Mouse (Mus musculus) retina, postnatal 7 days (tissue): ENCODE measurements around the gene Ccdc43.
"Not testable (repeated sequence)": the region's sequence is repeated elsewhere in the genome, so short reads cannot be mapped to it uniquely, and the experiment has no call there.

Experiments used
- DNase-seq: peaks from one replicate; pipeline ENCODE4 v3.0.0-alpha.2; 2012; ENCODE audit warnings: low read depth, low spot score

The Ccdc43 gene

DNA sequence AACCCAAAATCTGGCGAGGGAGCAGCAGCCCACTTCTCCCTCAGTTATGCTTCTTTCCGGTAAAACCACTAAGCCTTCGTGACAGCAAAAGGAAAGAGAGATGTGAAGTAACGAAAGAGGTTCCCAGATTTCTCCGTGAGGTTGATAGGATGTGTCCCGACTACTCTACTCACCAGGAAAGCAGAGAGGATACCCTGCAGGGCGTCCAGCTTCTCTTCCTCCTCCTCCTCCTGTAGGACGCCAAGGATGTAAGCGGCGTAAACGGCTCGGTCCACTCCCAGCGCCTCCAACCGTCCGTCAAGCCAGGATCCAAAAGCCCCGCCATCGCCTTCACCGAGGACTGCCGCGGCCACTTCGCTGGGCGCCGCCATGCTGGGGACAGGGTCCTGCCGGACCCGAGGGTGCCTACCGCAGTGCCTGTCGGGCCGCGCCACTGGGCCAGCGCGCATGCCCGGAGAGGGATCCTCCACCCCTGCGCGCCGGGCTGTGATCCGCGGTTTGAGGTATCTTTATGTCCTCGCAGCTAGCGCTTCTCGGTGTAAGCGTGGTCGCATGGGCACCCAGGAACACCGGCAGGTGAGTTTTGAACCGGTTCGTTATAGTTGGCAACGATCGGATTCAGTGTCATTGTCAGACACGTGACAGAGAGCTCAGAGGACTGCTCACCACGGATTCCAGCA is at the start of gene Ccdc43:
Gene Ccdc43, minus strand, starts transcription at position 445 of the 680 bp plus-strand sequence.
- DNase-seq = peak; percentile 81

DNA sequence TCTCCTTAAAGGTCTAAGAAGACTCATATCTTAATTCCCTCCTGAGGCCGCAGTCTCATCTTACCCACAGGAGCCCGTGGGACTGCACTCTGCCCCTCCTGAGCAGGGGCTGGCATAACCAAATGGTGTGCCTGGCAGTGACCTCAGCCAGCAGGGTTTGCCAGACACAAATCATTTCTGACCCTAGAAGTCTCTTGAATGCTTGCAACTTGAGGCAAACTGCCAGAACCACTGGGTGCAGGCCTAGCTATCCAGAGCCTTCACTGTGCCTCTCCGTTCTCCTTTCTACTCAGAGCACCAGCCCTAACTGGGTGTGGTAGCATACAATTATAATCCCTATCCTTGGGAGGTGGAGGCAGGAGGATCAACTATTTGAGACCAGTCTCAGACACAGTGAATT is 47.2 kb upstream of the Ccdc43 start:
- DNase-seq = no peak

DNA sequence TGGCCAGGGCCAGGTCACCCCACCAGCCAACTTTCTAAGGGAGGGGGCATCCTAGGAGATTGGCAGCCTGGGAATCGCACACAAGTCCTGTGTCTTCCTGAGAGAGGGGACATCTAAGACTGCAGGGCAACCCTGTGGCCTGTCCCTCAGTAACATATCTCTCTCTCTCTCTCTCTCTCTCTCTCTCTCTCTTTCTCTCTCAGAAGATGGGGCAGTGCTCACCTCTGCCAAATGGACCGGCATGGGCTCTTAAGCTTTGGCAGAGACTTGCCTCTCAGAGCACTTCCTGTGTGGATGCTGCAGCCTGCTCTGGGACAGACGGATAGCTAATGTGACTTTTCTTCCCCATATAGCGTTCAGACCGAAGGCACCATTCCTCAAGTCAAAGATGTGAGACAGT is 45.3 kb upstream of the Ccdc43 start:
- DNase-seq = no peak

DNA sequence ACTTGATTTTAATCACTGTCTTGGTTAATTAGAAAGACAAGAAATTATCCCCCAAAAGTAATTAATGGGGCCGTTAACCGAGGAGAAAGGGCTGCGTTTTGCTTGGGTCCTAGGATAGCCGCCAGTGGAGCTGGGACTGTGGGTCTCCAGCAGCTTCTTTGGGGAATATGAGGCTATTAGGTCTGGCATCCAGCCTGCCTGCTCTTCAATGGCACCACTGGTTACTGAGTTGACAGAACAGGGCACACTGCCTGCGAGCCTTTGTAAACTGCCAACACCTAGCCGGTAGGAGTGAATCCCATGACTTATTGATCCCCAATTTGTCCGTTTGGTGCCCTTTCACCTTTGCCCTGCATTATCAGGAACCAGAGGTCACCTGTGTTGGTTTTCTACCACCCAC is 44.5 kb upstream of the Ccdc43 start:
- DNase-seq = no peak

DNA sequence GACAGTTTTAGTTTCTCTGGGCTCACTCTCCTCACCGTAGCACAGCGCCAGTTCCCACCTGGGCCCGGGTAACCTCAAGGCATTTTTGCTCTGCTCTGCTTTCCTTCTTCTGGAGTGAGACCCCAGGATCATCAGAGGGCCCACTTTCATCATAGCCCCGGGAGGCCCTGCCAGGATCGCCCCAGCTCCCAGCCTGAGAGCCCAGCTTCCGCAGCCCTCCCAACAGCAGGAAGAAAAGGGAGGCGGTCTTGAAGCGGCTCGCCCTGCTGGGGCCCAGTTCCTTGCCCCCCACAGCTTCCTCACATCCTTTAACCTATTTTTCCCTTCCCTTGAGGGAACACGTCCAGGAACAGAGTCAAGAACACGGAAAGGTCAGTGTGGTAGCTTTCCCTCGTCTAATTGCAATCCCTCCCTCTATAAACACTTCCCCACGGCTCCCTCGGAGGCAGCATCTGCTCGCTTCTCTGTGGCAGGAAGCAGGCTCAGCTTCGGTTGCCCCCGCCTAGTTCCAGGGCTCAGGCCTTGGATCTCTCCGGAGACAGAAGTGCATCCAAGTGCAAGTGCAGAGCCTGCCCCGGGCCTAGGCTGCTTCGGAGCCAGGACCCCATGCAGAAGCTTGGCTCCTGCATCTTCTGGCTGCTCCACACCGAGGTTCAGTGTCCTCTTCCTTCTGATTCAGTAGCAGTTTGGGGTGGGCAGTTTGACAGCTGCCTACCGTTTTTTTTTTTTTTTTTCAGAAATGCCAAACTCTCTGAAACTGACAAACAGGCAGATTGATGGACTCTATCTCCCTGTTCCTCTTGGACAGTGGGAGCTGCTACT is 43.8 kb upstream of the Ccdc43 start:
- no peak for DNase-seq

DNA sequence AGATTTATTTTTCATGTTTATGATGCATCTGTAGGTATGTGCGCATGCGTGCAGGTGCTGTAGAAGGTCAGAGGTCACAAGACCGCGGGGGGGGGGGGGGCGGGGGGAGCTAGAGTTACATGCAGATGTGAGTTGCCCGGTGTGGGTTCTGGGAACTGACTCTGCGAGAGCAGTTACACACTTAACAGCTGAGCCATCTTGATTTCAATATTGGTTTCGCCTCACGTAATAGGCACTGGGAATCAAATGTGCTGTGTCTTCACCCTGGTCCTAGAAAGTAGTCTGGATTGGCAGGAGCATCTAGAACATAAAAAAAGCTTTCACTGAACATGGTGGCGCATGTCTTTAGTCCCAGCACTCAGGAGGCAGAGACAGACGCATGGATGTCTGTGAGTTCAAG is 43.1 kb upstream of the Ccdc43 start:
- DNase-seq = no peak

DNA sequence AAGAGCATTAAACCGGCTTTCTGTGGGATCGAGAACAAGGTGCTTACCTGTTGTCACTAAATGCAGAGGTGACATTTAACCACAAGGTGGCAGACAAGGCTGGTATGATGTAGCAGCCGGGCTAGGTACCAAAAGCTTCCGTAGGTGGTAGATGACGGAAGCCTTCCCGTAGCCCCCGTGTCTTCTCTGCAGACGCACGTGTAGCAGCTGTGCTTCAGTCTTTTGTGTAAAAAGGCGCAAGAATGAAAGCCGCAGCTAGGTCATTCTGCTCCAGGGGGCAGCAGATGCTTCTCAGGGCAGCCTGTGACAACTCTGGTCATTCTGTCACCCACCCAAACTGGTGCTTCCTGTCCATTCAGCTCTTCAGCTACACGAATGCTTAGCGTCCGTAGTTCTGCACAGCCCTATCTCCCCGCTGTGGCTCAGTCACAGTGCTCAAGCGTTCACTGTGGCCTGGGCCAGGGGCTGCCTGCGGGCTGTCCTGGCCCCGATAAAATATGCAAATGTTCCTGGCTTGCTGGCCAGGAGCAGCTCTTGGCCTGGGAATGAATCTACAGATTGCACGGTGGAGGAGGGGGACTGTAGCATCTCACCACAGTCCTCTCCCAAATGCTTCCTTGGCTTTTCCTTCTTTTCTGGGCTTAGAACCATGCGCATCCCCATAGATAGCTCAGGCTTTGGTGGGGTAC is 41.8 kb upstream of the Ccdc43 start:
- DNase-seq = peak; percentile 67

DNA sequence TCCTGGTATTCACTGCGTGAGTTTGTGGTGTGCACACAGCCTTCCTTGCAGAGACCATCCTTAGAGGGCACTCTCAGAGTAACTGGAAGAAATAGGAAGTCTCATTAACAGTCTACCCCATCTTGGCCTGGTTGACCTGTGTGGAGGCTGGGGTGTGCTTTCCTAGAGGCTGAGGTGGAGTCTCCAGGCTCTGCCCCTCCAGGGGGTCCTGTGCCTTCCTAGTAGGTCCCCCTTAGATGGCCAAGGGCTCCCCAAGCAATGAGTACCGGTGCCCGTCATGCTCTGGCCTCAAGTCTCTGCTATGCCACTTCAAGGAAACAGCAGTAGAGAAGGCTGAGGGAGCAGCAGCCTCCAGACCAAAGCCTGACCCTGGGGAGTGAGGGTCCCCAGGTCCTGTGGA is 40.5 kb upstream of the Ccdc43 start:
- no peak for DNase-seq

DNA sequence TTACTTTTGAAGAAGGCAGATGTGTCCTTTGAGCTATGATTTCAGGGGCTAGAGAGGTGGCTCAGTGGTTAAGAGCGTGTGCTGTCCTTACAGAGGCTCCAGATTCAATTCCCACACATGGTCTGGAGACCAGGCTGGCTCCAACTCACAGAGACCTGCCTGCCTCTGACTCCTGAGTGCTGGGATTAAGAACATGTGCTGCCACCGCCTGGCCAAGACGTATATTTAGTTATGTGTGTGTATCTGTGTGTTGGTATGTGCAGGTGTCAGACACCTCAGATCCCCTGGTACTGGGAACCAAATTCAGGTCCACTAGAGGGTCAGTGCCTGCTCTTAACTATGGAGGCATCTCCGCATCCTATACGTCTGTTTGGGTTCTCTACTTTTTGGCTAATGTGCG is 37.4 kb upstream of the Ccdc43 start:
- DNase-seq = no peak

DNA sequence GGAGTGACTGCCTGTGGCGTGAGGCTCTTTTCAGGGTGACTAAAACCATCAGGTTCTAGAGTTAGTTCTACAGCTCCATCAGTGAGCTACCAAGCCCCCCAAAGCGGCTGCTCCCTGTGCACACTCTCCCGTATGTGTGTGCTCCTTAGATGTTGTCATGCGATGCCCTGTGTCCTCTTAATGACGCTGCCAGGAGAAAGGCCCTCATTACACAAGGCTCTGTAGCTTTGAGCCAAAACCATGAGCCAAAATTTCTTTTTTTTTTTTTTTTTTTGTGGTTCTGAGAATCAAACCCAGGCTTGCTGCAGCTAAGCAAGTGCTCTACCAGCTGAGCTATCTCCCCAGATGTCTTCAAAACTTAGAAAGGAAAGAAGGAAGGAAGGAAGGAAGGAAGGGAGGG is 35.6 kb upstream of the Ccdc43 start:
- no peak for DNase-seq

DNA sequence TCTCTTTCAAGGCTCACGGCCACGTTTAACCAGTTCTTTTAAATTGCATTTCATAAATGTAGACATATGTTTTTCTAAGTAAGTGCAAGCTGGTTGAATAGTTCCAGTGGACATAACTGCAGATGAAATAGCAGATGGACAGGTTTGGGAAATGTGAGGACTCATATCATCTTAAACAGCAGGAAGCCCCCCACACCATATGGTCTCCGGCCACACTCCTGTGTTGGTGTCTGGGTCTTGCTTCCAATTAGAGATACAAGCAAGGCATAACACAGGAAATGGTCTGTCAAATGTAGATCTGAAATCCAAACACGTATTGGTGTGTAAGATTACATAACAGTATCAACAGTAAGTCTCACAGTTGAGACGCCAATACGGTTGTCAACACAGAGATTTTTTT is 33.8 kb upstream of the Ccdc43 start:
- DNase-seq = no peak

DNA sequence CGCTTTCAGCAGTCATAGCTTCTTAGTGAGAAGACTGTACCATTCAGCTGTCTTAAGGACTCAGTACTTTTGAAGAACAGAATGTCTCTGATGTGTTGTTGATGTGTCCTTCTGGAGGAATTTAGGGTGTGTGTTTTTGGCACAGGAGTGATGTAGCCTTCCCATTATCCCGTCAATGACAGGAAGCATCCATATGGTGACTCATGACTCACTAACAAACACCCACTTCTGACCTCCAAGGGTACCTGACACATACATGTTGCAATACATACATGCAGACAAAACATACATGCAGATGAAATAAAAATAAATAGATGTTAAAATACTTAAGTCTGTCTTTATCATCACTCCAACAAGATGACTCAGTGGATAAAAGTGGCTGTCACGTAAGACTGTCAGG is 32.3 kb upstream of the Ccdc43 start:
- no peak for DNase-seq

DNA sequence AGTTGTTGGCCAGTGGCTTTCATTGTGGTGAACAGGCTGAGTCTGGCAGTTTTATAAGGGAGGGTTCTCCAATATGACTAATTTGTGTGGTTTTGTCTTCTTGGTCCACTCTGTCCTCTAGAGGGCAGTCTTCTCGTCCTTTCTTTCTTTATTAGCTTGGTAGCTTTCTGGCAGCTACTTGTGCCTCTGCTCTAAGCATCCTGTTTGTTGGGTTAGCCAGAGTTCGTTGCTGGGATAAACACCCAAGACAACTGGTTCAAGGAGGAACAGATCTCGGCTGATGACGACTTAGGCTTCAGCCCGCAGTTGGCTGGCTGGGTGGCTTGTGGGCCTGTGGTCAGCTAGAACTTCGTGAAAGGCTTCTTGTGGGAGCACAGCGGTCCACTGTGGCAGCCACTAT is 31.0 kb upstream of the Ccdc43 start:
- DNase-seq = no peak

DNA sequence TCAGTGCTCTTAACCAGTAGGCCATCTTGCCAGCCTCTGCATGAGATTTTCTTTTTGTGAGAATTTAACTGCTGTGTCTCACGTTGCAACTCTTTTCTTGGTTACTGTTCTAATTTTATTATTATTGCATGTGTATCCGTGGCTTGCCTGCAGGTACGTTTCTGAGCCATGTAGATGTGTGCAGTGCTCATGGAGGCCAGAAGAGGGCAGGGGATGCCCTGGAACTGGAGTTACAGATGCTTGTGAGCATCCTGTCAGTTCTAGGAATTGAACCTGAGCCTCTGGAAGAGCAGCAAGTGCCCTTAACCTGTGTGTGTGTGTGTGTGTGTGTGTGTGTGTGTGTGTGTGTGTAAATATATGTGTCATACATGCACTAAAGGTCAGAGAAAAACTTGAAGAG is 28.0 kb upstream of the Ccdc43 start:
- no peak for DNase-seq

DNA sequence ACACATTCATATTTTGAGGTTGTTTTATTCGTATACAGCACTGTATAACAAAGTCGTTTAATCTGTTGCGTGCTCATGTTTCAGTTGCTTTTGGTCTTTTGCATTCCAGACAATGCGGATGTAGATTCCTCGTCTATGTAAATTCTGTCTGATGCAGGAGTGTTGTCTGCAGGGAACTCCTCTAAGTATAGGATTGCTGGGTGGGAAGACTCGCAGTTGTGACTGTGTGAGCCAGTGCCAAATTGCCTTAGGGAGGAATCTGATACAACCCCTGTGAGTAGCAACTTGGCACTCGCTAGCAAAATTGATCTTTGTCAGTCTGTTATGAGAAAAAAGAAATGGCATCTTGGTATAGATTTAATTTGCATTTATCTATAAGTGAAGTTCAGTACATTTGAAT is 18.6 kb upstream of the Ccdc43 start:
- no peak for DNase-seq

DNA sequence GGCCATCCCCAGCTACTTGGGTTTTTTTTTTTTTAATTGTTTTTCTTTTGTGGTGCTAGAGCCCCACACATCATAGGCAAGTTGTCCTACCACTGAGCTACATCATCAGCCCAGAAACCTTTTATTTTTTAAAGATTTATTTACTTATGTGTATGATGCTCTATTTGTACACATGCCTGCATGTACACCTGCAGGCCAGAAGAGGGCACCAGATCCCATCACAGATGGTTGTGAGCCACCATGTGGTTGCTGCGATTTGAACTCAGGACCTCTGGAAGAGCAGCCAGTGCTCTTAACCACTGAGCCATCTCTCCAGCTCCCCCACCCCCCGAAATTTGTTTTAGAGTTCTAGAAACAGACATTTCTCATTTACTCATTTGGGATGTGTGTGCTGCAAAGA is 17.0 kb upstream of the Ccdc43 start:
- not testable (repeated sequence) for DNase-seq

DNA sequence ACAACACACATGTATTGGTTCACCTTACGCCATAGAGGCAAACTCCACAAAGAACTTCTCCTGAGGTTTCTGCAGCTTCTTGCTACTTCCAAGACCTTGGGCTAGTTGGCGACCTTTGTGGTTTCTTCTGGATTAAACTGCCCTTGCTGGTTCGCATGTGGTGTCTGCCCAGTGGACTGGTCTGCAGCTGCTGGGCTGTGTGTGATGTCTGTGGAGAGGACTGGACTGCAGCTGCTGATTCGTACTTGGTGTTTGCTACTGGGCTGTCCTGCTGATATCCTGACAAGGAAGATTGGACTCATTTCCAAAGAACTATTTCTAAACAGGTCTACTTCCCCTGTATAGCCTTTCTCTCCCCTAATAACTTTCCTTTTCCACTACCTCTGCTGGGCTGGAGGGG is 14.8 kb upstream of the Ccdc43 start:
- no peak for DNase-seq

DNA sequence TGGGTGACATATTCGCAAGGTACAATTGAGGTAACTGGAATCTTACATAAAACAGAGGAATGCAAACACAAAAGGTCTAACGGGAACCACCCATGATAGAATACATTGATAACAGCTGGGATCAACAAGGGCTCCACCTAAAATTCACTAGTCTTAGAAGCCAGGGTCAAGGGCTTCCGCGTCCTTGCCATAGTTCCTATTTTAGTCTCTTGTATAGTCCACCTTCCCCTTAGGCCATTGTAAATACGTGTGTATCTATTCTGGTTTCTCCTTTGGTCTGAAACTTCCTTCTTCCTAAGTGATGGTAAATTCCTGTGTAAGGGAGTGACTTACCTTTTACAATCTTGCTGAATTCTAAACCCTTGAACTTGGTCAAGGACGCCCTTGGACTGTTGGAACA is 4.6 kb upstream of the Ccdc43 start:
- DNase-seq = not testable (repeated sequence)

DNA sequence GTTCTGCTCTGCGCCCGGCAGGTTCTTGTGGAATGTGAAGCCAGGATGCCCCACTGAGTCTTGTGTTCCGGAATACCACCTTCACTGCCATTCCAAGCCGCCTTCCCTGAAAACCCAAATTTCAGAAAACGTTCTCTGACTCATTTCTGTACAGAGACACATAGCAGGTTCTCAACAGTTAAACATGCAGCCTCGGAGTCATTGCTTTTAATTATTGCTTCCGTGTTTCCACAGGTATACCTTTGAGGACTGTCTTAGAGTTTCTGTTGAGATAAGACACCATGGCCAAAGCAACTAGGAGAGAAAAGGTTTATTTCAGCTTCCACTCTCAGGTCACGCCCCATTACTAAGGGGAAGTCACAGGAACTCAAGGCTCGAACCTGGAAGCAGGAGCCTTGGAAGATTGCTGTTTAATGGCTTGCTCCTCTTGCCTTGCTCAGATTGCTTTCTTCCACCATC is 465 bp upstream of the Ccdc43 start:
- no peak for DNase-seq

DNA sequence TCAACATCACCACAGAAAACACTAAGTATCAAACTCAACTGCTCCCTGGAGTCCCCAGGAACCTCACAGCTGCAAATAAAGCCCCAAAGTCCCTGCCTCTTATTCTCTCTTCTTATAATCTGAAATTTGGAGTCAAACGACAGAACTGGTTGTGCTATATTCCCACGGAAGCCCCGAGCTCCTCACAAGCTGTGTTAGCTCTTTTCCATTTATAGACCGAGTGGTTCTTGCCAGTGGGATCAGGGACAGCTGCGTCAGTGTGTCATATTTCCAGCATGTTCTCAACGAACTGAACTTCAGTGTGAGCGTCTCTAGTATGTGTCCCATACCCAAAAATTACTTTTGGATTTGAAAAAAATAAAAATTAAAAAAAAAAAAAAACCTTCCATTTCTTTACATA is 2.3 kb downstream of the Ccdc43 start:
- DNase-seq = no peak

DNA sequence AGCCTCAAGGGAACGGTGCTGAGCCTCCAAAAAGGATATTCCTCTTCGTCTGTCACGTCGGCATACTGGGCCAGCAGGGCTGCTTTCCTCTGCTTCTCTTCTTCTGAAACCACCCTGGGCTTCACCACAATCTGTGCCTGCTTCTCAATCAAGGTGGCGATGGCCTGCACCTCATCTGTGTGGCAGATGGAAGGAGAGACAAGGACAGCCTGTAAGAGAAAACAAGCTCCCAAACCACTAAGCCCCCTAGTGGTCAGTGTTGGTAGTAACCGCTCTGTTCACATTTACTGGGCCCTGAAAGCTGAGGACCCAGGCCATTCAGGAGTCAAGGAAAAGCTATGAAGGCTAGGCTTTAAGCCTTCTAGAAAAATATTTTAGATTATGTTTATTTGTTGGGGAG is 7.4 kb downstream of the Ccdc43 start:
- DNase-seq = peak; percentile 68

DNA sequence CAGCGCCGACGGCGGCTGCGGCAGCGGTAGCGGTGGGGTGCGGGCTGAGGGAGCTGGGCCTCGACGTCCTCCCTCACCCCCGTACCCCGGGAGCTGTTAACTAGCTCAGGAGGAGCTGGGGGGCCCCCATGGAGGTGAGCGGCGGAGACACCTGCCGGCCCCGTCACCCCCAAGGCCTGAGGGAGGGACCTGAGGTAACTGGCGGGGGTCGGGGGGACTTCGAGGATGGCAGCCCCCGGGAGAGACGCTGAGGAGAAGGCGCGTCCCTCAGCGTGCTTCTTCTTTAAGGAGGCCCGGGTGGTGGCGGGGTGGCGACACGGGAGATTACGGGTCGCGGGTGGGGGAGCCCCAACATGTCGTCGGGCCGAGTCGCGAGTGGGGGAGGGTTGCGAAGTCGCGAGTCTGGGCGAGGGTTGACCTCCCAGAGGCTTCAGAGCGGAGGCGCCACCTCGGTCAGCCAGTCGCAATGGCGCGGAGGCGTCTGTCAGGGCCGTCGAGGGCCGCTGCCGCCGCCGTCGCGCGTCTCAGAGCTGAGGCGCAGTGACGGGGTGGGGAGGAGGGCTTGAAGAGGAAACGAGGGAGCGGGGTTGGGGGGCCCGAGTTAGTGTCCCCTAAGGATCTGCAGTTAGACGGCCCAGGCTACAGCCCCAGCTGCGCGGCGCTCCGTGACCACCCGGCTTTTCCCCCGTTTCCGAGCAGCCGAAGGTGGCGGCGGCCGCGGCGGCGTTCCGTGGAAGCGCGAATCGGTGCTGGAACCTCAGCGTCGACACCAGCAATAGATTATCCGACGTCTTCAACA is 31.7 kb downstream of the Ccdc43 start:
- DNase-seq = no peak
